Mouse (Mus musculus) activated CD4-positive, CD25-positive, alpha-beta regulatory T cell, adult 9 weeks (primary cell): ENCODE data around the gene Nr2e1. TPM values are rescaled to one million over a fixed set of nuclear protein-coding genes. Genes with fewer than 3 reads are reported as not detected.

ENCODE experiments used
- polyA plus RNA-seq: library from polyadenylated mRNA; unstranded; fragments of 100-300 nt; shearing (Covaris generic); gene quantifications from one replicate; pipeline ENCODE4 v1.2.1, GENCODE M21; 2017

The Nr2e1 gene
- polyA plus RNA-seq, result not detected

GRCm38 (mm10) chr10:42583157-42583872 is at the start of gene Nr2e1, which contains the start of gene Ostm1:
Gene Nr2e1, minus strand, starts transcription at chr10:42583632.
Gene Ostm1, plus strand, starts transcription at chr10:42583822.

Other genes starting within 250 kb of the Nr2e1 start
- 9.1 TPM for gene Afg1l, start 105.1 kb downstream of the Nr2e1 start, polyA plus RNA-seq
- gene Snx3, start 81.6 kb downstream of the Nr2e1 start, polyA plus RNA-seq, result 287 TPM
- gene Ostm1, start 190 bp upstream of the Nr2e1 start, polyA plus RNA-seq, result 33.0 TPM
- 11.0 TPM for gene Sec63, start 177.9 kb upstream of the Nr2e1 start, polyA plus RNA-seq